Mouse (Mus musculus) lung, postnatal 0 days (tissue): ENCODE results near the gene Ryk. TPM values are rescaled to one million over a fixed set of nuclear protein-coding genes. Genes with fewer than 3 reads are reported as not detected.
"Not testable (repeated sequence)": the region's sequence is repeated elsewhere in the genome, so short reads cannot be mapped to it uniquely, and the experiment has no call there.

Experiments
- ATAC-seq: fragments of 200-750 bp; cut with Nextera tagmentation; 2 replicates; pipeline ENCODE4 v1.8.0; 2017; ENCODE audit warnings: moderate library complexity
- DNase-seq: peaks from one replicate; pipeline ENCODE4 v3.0.0-alpha.2; 2016; ENCODE audit warnings: low spot score
- H3K27ac ChIP-seq: fragments of 300-500 bp; sonication (generic); 2 replicates; pipeline ENCODE4 v1.5.1; 2014; ENCODE audit warnings: antibody characterized with exemption, mild to moderate bottlenecking, low read length, mixed read lengths
- H3K27me3 ChIP-seq: fragments of 300-500 bp; sonication (generic); replicated peaks from 2 replicates; pipeline ENCODE4 v1.6.1; 2014; ENCODE audit warnings: low read length, mixed read lengths; ENCODE audit not compliant: insufficient read depth
- H3K36me3 ChIP-seq: fragments of 300-500 bp; sonication (generic); 2 replicates; pipeline ENCODE4 v1.6.1; 2014; ENCODE audit warnings: low read length, mixed read lengths; ENCODE audit not compliant: insufficient read depth
- H3K4me1 ChIP-seq: fragments of 300-500 bp; sonication (generic); 2 replicates; pipeline ENCODE4 v1.6.1; 2014; ENCODE audit warnings: antibody characterized with exemption, low read depth, low read length, mixed read lengths; ENCODE audit not compliant: insufficient read depth
- H3K4me2 ChIP-seq: fragments of 300-500 bp; sonication (generic); replicated peaks from 2 replicates; pipeline ENCODE4 v1.6.1; 2014; ENCODE audit warnings: low read depth, mild to moderate bottlenecking, low read length, moderate library complexity, mixed read lengths
- H3K4me3 ChIP-seq: fragments of 300-500 bp; sonication (generic); 2 replicates; pipeline ENCODE4 v1.5.1; 2014; ENCODE audit warnings: low read depth, low read length
- H3K9ac ChIP-seq: fragments of 300-500 bp; sonication (generic); replicated peaks from 2 replicates; pipeline ENCODE4 v1.6.1; 2014; ENCODE audit warnings: low read depth, mild to moderate bottlenecking
- H3K9me3 ChIP-seq: fragments of 300-500 bp; sonication (generic); 2 replicates; pipeline ENCODE4 v1.6.1; 2016; ENCODE audit warnings: low read length, mixed read lengths
- CTCF ChIP-seq: IDR thresholded peaks from 2 replicates; pipeline ENCODE4 v1.5.1; 2016; ENCODE audit warnings: antibody characterized with exemption, mild to moderate bottlenecking
- EP300 ChIP-seq: IDR thresholded peaks from 2 replicates; pipeline ENCODE4 v1.6.1; 2016; ENCODE audit warnings: antibody characterized with exemption, mild to moderate bottlenecking, control low read depth
- WGBS: fragments of 180-500 bp; shearing (Covaris S2); extraction: QIAGEN DNeasy Blood & Tissue Kit; methylation state at CpG from one replicate; pipeline ENCODE4 v1.1.7; 2014; 5-methylcytosine and 5-hydroxymethylcytosine counted together
- polyA plus RNA-seq: library from polyadenylated mRNA; unstranded; fragments of >200 nt; fragmentation: Nextera tagmentation; extraction: Ambion mirVana; gene quantifications from 2 replicates; pipeline ENCODE4 v1.2.1, GENCODE M21; 2015

Gene Ryk
- polyA plus RNA-seq, 1 experiment from 2014 or later = 23.2 TPM

DNA sequence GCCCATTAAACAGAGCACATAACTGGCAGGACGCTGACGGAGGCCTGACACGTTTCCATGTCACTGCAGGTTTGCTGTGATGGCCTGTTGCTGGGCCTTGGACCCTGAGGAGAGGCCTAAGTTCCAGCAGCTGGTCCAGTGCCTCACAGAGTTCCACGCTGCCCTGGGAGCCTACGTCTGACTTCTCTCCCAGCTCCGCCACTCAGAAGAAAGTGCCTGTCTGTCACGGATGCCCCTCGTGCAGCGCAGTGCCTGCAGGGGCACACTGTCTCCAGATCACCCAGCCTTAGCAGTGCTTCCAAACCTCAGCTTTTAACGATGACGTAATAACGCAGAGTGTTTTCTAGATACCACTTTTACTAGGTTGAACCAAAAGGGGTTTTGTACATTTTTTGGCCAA is 72.1 kb downstream of the Ryk start:
- H3K4me1 ChIP-seq = no peaks in the 10 kb centered on the region
- H3K36me3 ChIP-seq = peaks cover 28% of the 10 kb centered on the region
- H3K27me3 ChIP-seq = no peaks in the 10 kb centered on the region
- 86% methylated on average over 12 of the region's 12 CpGs for WGBS
- no peak overlapping the region for H3K9ac ChIP-seq
- TF ChIP-seq EP300 (no peak), CTCF (no peak)
- H3K27ac ChIP-seq = no peak overlapping the region
- no peak for DNase-seq
- no peaks in the 10 kb centered on the region for H3K9me3 ChIP-seq
- no peak for ATAC-seq
- H3K4me3 ChIP-seq = no peak overlapping the region
- no peak overlapping the region for H3K4me2 ChIP-seq

DNA sequence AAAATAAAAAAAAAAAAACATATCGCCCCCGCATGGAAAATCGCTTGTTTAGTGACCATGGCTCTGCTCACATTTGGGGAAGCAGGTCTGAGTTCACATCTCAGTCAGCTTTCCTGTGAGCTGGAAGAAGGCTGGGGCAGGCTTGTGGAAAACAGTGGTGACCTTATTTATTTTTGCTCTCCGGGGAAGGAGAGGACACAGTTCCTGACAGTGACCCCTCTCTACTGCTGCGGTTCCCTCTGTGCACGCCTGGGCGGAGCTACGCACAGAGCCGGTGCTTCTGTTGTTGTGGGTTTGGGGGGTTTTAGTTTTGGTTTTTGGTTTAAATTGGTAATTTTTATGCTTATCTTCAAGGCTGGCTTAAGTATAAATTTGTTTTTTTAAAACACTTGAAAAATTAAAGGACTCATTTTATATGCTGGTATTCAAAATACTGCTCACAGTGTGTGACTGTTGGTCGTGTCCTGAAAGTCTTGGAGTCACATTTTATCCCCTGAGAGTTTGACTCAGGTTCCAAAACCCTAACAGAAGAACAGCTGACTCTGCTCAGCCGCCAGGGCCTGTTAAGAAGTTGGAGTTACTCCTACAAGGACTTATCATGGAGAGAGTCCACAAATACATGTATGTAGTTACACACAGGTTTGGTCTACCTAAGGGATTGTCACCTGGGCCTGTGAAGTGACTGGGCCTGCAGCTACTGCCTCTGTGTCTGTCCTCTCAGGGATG is 73.0 kb downstream of the Ryk start:
- no peak for TF ChIP-seq EP300
- TF ChIP-seq CTCF = no peak
- Histone ChIP-seq H3K4me2 (no peak overlapping the region), H3K4me1 (no peaks in the 10 kb centered on the region), H3K27me3 (no peaks in the 10 kb centered on the region), H3K27ac (no peak overlapping the region), H3K9ac (no peak overlapping the region), H3K36me3 (peaks cover 24% of the 10 kb centered on the region), H3K4me3 (no peak overlapping the region), H3K9me3 (no peaks in the 10 kb centered on the region)
- no peak for ATAC-seq
- 86% methylated on average over 11 of the region's 11 CpGs for WGBS
- DNase-seq = no peak

DNA sequence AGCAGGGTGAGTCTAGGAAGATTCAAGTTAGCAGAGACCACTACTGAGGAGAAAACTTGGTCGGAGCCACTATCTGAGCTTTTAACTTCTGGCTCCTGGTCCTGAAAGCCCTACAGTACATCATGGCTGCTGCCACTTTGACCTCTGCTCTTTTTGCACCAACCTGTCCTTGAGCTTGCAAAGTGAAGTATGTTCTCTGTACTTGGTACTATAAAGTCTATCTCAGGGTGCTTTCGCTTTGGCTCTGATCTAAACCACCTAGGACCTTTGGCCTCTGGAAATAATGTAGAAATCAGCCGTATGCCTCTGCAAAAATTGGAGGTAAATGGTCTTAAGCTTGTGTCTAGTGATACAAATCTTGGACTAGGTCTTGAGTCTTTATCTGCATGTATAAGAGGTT is 76.8 kb downstream of the Ryk start:
- no peaks in the 10 kb centered on the region for H3K27me3 ChIP-seq
- 97% methylated on average over 3 of the region's 3 CpGs for WGBS
- no peak for ATAC-seq

DNA sequence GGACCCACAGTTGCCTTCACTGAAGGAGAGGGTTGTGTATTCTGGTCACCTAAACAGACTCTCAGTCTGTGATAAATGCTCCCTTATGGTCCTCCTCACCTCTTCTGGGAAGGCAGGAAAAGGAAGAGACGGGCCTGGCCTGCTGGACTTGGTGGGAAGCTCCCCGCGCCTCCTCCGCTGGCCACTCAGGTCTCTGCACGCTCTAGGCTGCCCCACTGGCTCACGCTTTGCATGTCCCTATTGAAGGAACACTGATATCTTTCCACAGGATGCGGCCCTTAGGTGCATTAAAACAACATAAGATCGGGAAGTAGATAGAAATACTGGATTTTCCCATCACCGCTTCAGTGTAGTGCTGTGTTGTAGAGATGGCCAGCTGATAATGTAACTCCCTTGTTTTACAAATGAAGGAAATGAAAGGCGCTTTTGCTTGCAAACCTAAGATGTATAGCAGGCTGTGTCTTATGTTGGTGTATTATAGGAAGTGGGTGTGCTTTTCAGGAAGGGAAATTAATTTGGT is 77.9 kb downstream of the Ryk start:
- peak overlapping the region; percentile 16; the same call in 1 of the 2 replicates for H3K27ac ChIP-seq
- no peaks in the 10 kb centered on the region for H3K36me3 ChIP-seq
- peak; percentile 85 for ATAC-seq

More for the DNA sequence above, 76.8 kb downstream of the Ryk start:
- H3K4me1 ChIP-seq = peaks cover 10% of the 10 kb centered on the region; the same call in 1 of the 2 replicates
- no peak overlapping the region for H3K9ac ChIP-seq
- peaks cover 3% of the 10 kb centered on the region; the same call in 1 of the 2 replicates for H3K36me3 ChIP-seq
- no peak for TF ChIP-seq CTCF
- no peak for TF ChIP-seq EP300
- no peak overlapping the region for H3K4me3 ChIP-seq
- H3K4me2 ChIP-seq = no peak overlapping the region
- no peak overlapping the region for H3K27ac ChIP-seq
- no peaks in the 10 kb centered on the region for H3K9me3 ChIP-seq
- DNase-seq = no peak

DNA sequence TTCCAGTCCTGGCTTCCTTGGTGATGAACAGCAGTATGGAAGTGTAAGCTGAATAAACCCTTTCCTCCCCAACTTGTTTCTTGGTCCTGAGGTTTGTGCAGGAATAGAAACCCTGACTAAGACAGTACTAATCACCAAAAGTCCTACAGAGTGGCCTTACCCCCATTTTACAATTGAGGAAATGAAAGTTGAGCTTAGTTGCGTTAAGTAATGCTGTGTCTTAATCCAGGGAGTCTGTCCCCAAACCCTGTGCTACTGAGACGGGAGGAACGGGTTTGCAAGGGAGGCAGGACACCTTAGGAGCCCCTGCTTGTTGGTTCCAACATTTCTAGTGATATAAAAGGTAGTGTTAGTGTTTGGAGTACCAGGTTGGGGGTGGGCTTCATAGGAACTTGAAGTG is 78.9 kb downstream of the Ryk start:
- H3K9me3 ChIP-seq, H3K9ac ChIP-seq, H3K4me2 ChIP-seq, ATAC-seq, H3K27me3 ChIP-seq, H3K36me3 ChIP-seq, H3K4me1 ChIP-seq, DNase-seq, H3K4me3 ChIP-seq, H3K27ac ChIP-seq: not testable (repeated sequence)
- WGBS = 82% methylated on average over 3 of the region's 3 CpGs

More for the DNA sequence above, 77.9 kb downstream of the Ryk start:
- no peaks in the 10 kb centered on the region for H3K27me3 ChIP-seq
- H3K4me2 ChIP-seq = no peak overlapping the region
- no peaks in the 10 kb centered on the region for H3K9me3 ChIP-seq
- DNase-seq = peak; percentile 50
- H3K4me1 ChIP-seq = peaks cover 10% of the 10 kb centered on the region; the same call in 1 of the 2 replicates
- H3K9ac ChIP-seq = no peak overlapping the region
- no peak for TF ChIP-seq CTCF
- TF ChIP-seq EP300 = peak; percentile 93
- H3K4me3 ChIP-seq = no peak overlapping the region
- 75% methylated on average over 10 of the region's 10 CpGs for WGBS

DNA sequence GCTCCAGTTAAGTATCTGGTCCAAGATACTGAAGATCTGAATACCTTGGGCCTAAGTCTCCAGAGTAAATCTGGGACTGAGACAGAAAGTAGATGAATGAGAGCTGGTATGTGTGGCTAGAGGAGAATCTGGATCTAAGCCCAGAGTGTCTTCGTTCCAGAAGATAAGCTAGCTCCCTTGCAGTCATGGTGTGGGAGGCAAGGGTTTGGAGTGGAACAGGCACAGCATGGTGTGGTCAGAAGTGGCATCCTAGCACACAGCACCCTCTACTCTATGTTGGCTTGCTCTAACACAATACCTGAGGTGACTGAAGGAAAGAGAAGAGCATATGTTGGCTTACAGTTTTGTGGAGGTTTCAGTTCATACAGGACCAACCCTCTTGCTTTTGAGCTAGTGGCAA is 79.9 kb downstream of the Ryk start:
- H3K4me2 ChIP-seq = no peak overlapping the region
- peak overlapping the region; percentile 20; the same call in 1 of the 2 replicates for H3K27ac ChIP-seq
- 13% methylated on average over 1 of the region's 1 CpGs for WGBS
- TF ChIP-seq EP300 (no peak), CTCF (no peak)
- no peaks in the 10 kb centered on the region for H3K36me3 ChIP-seq
- no peaks in the 10 kb centered on the region for H3K9me3 ChIP-seq
- ATAC-seq (no peak), DNase-seq (peak; percentile 43)
- no peaks in the 10 kb centered on the region for H3K27me3 ChIP-seq
- H3K4me1 ChIP-seq = peaks cover 10% of the 10 kb centered on the region; the same call in 1 of the 2 replicates
- no peak overlapping the region for H3K9ac ChIP-seq
- no peak overlapping the region for H3K4me3 ChIP-seq
